Mouse (Mus musculus) adrenal gland, postnatal 25 days (tissue): ENCODE measurements around the gene Trip12. TPM values are rescaled to one million over a fixed set of nuclear protein-coding genes. Genes with fewer than 3 reads are reported as not detected.

Source experiments
- microRNA-seq, 2 experiments: library from miRNA; unstranded; fragments of <30 nt; microRNA quantifications; one replicate each; pipeline ENCODE4 v1.2.0; 2021
- total RNA-seq: library from RNA; stranded (reverse); gene quantifications from 2 replicates; pipeline ENCODE4 v1.2.3, GENCODE M21; 2021

Trip12 gene
- total RNA-seq, 1 experiment from 2014 or later: 288 TPM

Small RNA genes lying within 50 kb of the gene (microRNA-seq; reads per million reads assigned to microRNA genes)
- gene Mir5126: 10.0 to 14.1 reads per million in 2 experiments

Other genes with a start within 250 kb of the Trip12 start
- 3.4 and 3.8 TPM in 2 replicates for gene Dner, start 144.3 kb downstream of the Trip12 start, total RNA-seq
- 9.8 and 13.5 TPM in 2 replicates for gene Fbxo36, start 675 bp downstream of the Trip12 start, total RNA-seq
- 4.2 and 4.9 TPM in 2 replicates for gene Slc16a14, start 94.6 kb upstream of the Trip12 start, total RNA-seq